Mouse (Mus musculus) limb, embryonic 11.5 days (tissue): ENCODE results near the gene Dirc2. TPM values are rescaled to one million over a fixed set of nuclear protein-coding genes. Genes with fewer than 3 reads are reported as not detected.

ENCODE experiments used
- ATAC-seq: fragments of 200-750 bp; cut with Nextera tagmentation; 2 replicates; pipeline ENCODE4 v1.8.0; 2017; ENCODE audit warnings: low read depth; ENCODE audit not compliant: insufficient number of reproducible peaks, low FRiP score, low TSS enrichment
- DNase-seq: peaks from one replicate; pipeline ENCODE4 v3.0.0-alpha.2; 2015; ENCODE audit warnings: low spot score
- H3K27ac ChIP-seq: fragments of 300-500 bp; sonication (generic); replicated peaks from 2 replicates; pipeline ENCODE4 v1.5.1; 2014; ENCODE audit warnings: low read depth, mild to moderate bottlenecking, low read length
- H3K27me3 ChIP-seq: fragments of 300-500 bp; sonication (generic); 2 replicates; pipeline ENCODE4 v1.6.1; 2014; ENCODE audit warnings: mild to moderate bottlenecking, low read length, mixed read lengths; ENCODE audit not compliant: control insufficient read depth, insufficient read depth
- H3K36me3 ChIP-seq: fragments of 300-500 bp; sonication (generic); 2 replicates; pipeline ENCODE4 v1.6.1; 2014; ENCODE audit warnings: mild to moderate bottlenecking, low read length, moderate library complexity, mixed read lengths; ENCODE audit not compliant: control insufficient read depth, insufficient read depth
- H3K4me1 ChIP-seq: fragments of 300-500 bp; sonication (generic); 2 replicates; pipeline ENCODE4 v1.6.1; 2014; ENCODE audit warnings: low read length, mixed read lengths; ENCODE audit not compliant: control insufficient read depth, insufficient read depth
- H3K4me2 ChIP-seq: fragments of 300-500 bp; sonication (generic); 2 replicates; pipeline ENCODE4 v1.6.1; 2014; ENCODE audit warnings: low read depth, mild to moderate bottlenecking, moderate library complexity; ENCODE audit not compliant: severe bottlenecking
- H3K4me3 ChIP-seq: fragments of 300-500 bp; sonication (generic); 2 replicates; pipeline ENCODE4 v1.5.1; 2014; ENCODE audit warnings: low read depth, low read length
- H3K9ac ChIP-seq: fragments of 300-500 bp; sonication (generic); 2 replicates; pipeline ENCODE4 v1.6.1; 2014; ENCODE audit warnings: mild to moderate bottlenecking, low read length
- H3K9me3 ChIP-seq: fragments of 300-500 bp; sonication (generic); 2 replicates; pipeline ENCODE4 v1.6.1; 2016; ENCODE audit warnings: low read length; ENCODE audit not compliant: control insufficient read depth
- WGBS: fragments of 180-500 bp; shearing (Covaris S2); extraction: QIAGEN DNeasy Blood & Tissue Kit; methylation state at CpG from one replicate; pipeline ENCODE4 v1.1.7; 2014; 5-methylcytosine and 5-hydroxymethylcytosine counted together
- polyA plus RNA-seq: library from polyadenylated mRNA; unstranded; fragments of >200 nt; fragmentation: Nextera tagmentation; extraction: Ambion mirVana; gene quantifications from 2 replicates; pipeline ENCODE4 v1.2.1, GENCODE M21; 2014

The Dirc2 gene
- polyA plus RNA-seq, 1 experiment from 2014 or later = 13.0 TPM

DNA sequence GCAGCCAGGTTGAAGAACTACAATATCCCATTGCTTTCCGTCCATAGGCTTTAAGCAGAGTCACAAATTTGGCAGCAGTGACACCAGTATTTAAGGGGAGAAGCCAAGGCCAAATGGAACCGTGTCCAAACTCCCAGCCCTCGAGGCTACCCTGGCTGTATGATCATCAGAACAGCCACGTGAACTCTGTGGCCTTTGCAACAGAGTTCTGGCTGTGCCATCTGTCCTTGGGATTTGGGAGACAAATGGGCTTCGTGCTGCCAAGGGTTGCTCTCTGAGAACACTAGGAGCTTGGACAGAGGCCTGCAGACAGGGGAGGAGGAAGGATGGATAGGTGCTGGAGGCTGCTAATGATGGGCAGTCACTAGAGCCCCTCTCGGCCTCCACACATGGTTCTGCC lies 117.0 kb downstream of the Dirc2 start:
- no peaks in the 10 kb centered on the region for H3K4me1 ChIP-seq
- H3K4me3 ChIP-seq = no peak overlapping the region
- H3K36me3 ChIP-seq = no peaks in the 10 kb centered on the region
- WGBS = 52% methylated on average over 6 of the region's 6 CpGs
- DNase-seq = no peak
- no peak overlapping the region for H3K9ac ChIP-seq
- H3K27ac ChIP-seq = no peak overlapping the region
- no peak for ATAC-seq
- no peak overlapping the region for H3K4me2 ChIP-seq
- H3K9me3 ChIP-seq = no peaks in the 10 kb centered on the region
- H3K27me3 ChIP-seq = no peaks in the 10 kb centered on the region

DNA sequence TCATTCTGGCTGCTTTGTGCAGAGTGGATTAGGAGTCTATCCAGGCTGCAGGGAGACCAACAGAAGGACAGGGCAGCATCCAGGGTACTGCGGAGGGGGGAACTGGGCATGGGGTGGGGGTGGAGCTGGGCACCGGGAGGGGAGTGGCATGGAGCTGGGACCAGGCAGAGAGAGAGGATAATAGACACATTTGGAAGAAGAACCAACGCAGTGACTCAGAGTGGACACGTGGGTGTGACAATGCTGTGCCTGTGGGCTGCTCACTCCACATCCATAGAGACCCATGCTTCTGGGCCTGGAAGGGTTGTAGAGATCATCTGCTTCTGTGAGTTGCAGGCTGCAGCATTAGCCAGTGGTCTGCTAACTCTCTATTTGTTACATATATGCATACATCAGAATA lies 120.3 kb downstream of the Dirc2 start:
- Histone ChIP-seq H3K27me3 (no peaks in the 10 kb centered on the region), H3K4me1 (no peaks in the 10 kb centered on the region), H3K4me2 (no peak overlapping the region), H3K4me3 (no peak overlapping the region), H3K36me3 (no peaks in the 10 kb centered on the region), H3K27ac (no peak overlapping the region), H3K9me3 (no peaks in the 10 kb centered on the region), H3K9ac (no peak overlapping the region)
- DNase-seq = no peak
- ATAC-seq = no peak
- WGBS = 82% methylated on average over 4 of the region's 4 CpGs

Other genes starting within 250 kb of the Dirc2 start
- gene Sema5b, start 228.2 kb downstream of the Dirc2 start, polyA plus RNA-seq = 2.2 and 2.6 TPM in 2 replicates
- 23.5 and 23.8 TPM in 2 replicates for gene Hspbap1, start 1.0 kb upstream of the Dirc2 start, polyA plus RNA-seq
- gene Parp14, start 102.2 kb upstream of the Dirc2 start, polyA plus RNA-seq = 0.36 and 0.50 TPM in 2 replicates
- gene Parp9, start 169.1 kb upstream of the Dirc2 start, polyA plus RNA-seq = 3.7 and 4.2 TPM in 2 replicates
- 3.1 and 4.1 TPM in 2 replicates for gene Dtx3l, start 169.8 kb upstream of the Dirc2 start, polyA plus RNA-seq
- gene Kpna1, start 209.4 kb upstream of the Dirc2 start, polyA plus RNA-seq = 57.0 and 60.0 TPM in 2 replicates